In genomic region chr12:111504904-111505303, GRCm38 (mm10) we compare ENCODE assay signal across 8 mouse cellular contexts. TPM values are rescaled to one million over a fixed set of nuclear protein-coding genes. Genes with fewer than 3 reads are reported as not detected.
A peak's percentile ranks its signal among the peaks of the same experiment; 100 is the strongest.
DNase-seq lines count a peak whose midpoint lies in the region; ATAC-seq and TF ChIP-seq lines count a peak whose summit lies in the region.

No protein-coding gene starts in this region.

- H3K9me3 ChIP-seq in heart, embryonic 12.5 days (replicated peaks): peaks cover 5% of the 10 kb centered on the region; the same call in 1 of the 2 replicates
- H3K9me3 ChIP-seq in kidney, postnatal 0 days (replicated peaks; ENCODE audit: low read length): no peaks in the 10 kb centered on the region

- peak; percentile 65 for DNase-seq in A20 (ENCODE audit: low read depth, low spot score)
- DNase-seq in brain, adult 2 months (ENCODE audit: low read depth, low spot score): peak; percentile 96
- DNase-seq in kidney, postnatal 0 days (ENCODE audit: low spot score): peak; percentile 93
- peak; percentile 76 for DNase-seq in liver, adult 2 months (ENCODE audit: extremely low read depth, low read depth, low spot score)
- DNase-seq in spleen, postnatal 4 days (ENCODE audit: low spot score in 2 of 2): peak; percentile 87 to 94

- H3K36me3 ChIP-seq in heart, embryonic 12.5 days: no peaks in the 10 kb centered on the region
- no peaks in the 10 kb centered on the region for H3K36me3 ChIP-seq in kidney, postnatal 0 days (ENCODE audit: insufficient read depth, low read length)
- no peaks in the 10 kb centered on the region for H3K36me3 ChIP-seq in liver, adult 2 months (ENCODE audit: control insufficient read depth, insufficient read depth, low read length)
- H3K36me3 ChIP-seq in myocyte (ENCODE audit: control insufficient read depth, insufficient read depth): no peaks in the 10 kb centered on the region

- ATAC-seq in erythroblast, adult 5-6 weeks (replicated peaks; ENCODE audit: low FRiP score, poor library complexity, severe bottlenecking): peak; percentile 88
- peak; percentile 61; the same call in 1 of the 2 replicates for ATAC-seq in heart, embryonic 12.5 days (ENCODE audit: insufficient number of reproducible peaks, low FRiP score)
- peak; percentile 78 for ATAC-seq in kidney, postnatal 0 days (replicated peaks; ENCODE audit: low FRiP score, low read depth)

- peak overlapping the region; percentile 33 for H3K4me2 ChIP-seq in heart, embryonic 12.5 days
- H3K4me2 ChIP-seq in kidney, postnatal 0 days (ENCODE audit: low read length): peak overlapping the region; percentile 27
- peak overlapping the region; percentile 50 for H3K4me2 ChIP-seq in myocyte (ENCODE audit: low read depth)

- H3K4me3 ChIP-seq in heart, embryonic 12.5 days: no peak overlapping the region
- H3K4me3 ChIP-seq in kidney, postnatal 0 days (replicated peaks; ENCODE audit: low read depth, low read length): no peak overlapping the region
- no peak overlapping the region for H3K4me3 ChIP-seq in liver, adult 2 months (ENCODE audit: insufficient read depth, low read depth, low read length)
- no peak overlapping the region for H3K4me3 ChIP-seq in myocyte

- no peak for TF ChIP-seq POLR2A in liver, adult 2 months (IDR thresholded peaks at IDR 0.05; ENCODE audit: extremely low read depth, insufficient read depth, low read length)
- no peak for TF ChIP-seq POLR2A in myocyte (IDR thresholded peaks at IDR 0.05; ENCODE audit: insufficient read length, low read depth)

- no peak overlapping the region for H3ac ChIP-seq in myocyte (ENCODE audit: control insufficient read depth, insufficient read length)

- H3K79me2 ChIP-seq in liver, adult 2 months (ENCODE audit: control insufficient read depth, insufficient read depth, low read length): no peaks in the 10 kb centered on the region
- no peaks in the 10 kb centered on the region for H3K79me2 ChIP-seq in myocyte (ENCODE audit: control insufficient read depth, insufficient read depth)

- H3K27ac ChIP-seq in heart, embryonic 12.5 days (ENCODE audit: poor library complexity, severe bottlenecking): no peak overlapping the region
- H3K27ac ChIP-seq in kidney, postnatal 0 days: no peak overlapping the region
- H3K27ac ChIP-seq in liver, adult 2 months (replicated peaks; ENCODE audit: insufficient read depth, low read depth, low read length): no peak overlapping the region

- WGBS in heart, embryonic 12.5 days: 2% methylated on average over 12 of the region's 12 CpGs
- WGBS in kidney, postnatal 0 days: 3% methylated on average over 12 of the region's 12 CpGs
- 2% methylated on average over 12 of the region's 12 CpGs for WGBS in liver, adult 2 months

- no peak overlapping the region for H3K9ac ChIP-seq in heart, embryonic 12.5 days
- no peak overlapping the region for H3K9ac ChIP-seq in kidney, postnatal 0 days (ENCODE audit: low read depth, low read length)
- H3K9ac ChIP-seq in liver, adult 2 months (ENCODE audit: low read depth, low read length): no peak overlapping the region

- TF ChIP-seq CTCF in kidney, postnatal 0 days (IDR thresholded peaks at IDR 0.05; ENCODE audit: low read depth): peak; percentile 97
- TF ChIP-seq CTCF in liver, adult 2 months (IDR thresholded peaks at IDR 0.05; ENCODE audit: low read depth, low read length): peak; percentile 96

- peaks cover 23% of the 10 kb centered on the region for H3K27me3 ChIP-seq in heart, embryonic 12.5 days (replicated peaks)
- H3K27me3 ChIP-seq in kidney, postnatal 0 days (ENCODE audit: insufficient read depth, low read length): no peaks in the 10 kb centered on the region
- H3K27me3 ChIP-seq in liver, adult 2 months (ENCODE audit: control insufficient read depth, insufficient read depth, low read length): no peaks in the 10 kb centered on the region
- H3K27me3 ChIP-seq in myocyte (ENCODE audit: control insufficient read depth, insufficient read depth, insufficient read length): no peaks in the 10 kb centered on the region

- H3K4me1 ChIP-seq in heart, embryonic 12.5 days (replicated peaks): no peaks in the 10 kb centered on the region
- no peaks in the 10 kb centered on the region for H3K4me1 ChIP-seq in kidney, postnatal 0 days (replicated peaks; ENCODE audit: insufficient read depth, low read length)
- no peaks in the 10 kb centered on the region for H3K4me1 ChIP-seq in liver, adult 2 months (ENCODE audit: control insufficient read depth, insufficient read depth, low read length)

TF ChIP-seq in myocyte, 11 proteins besides CTCF, POLR2A, EP300 and RAD21:
- TF ChIP-seq E2F4 (IDR thresholded peaks at IDR 0.05; ENCODE audit: insufficient read depth) (no peak), MYOG (IDR thresholded peaks at IDR 0.05; ENCODE audit: control insufficient read depth in 1 of 3, insufficient read depth in 1 of 3, insufficient read length in 2 of 3, low read depth in 2 of 3) (peak; percentile 17 to 77 (median 48)), MYOD1 (IDR thresholded peaks at IDR 0.05; ENCODE audit: control insufficient read depth in 1 of 3, insufficient read length in 2 of 3, low read depth in 2 of 3) (peak in 2 of 3 experiments; percentile 50 to 59)

RNA-seq across cellular contexts. Expression of gene Gm266, which starts 19.3 kb away (rescaled TPM):
- not detected in 2 replicates for total RNA-seq in erythroblast, adult 5-6 weeks (2015; ENCODE audit: low replicate concordance)
- total RNA-seq in erythroblast, adult 5-6 weeks (2017; ENCODE audit: low replicate concordance): not detected in 2 replicates
- 2.1 and 2.4 TPM in 2 replicates for polyA plus RNA-seq in heart, embryonic 12.5 days (2016; fragmentation: Nextera tagmentation; extraction: Ambion mirVana)
- polyA plus RNA-seq in kidney, postnatal 0 days (2015; fragmentation: Nextera tagmentation; extraction: Ambion mirVana): 97.1 and 109 TPM in 2 replicates
- not detected in 2 replicates for total RNA-seq in liver, adult 2 months (2014; rRNA removed)
- polyA plus RNA-seq in liver, adult 2 months (2012; rRNA removed): not detected in 2 replicates
- 1.5 TPM for polyA plus RNA-seq in myocyte (2012; fragmentation: generic; extraction: Trizol)

RNA-seq across cellular contexts. Expression of gene Eif5, which starts 32.9 kb away (rescaled TPM):
- total RNA-seq in erythroblast, adult 5-6 weeks (2015; ENCODE audit: low replicate concordance): 1,226 and 1,283 TPM in 2 replicates
- 1,807 and 1,822 TPM in 2 replicates for total RNA-seq in erythroblast, adult 5-6 weeks (2017; ENCODE audit: low replicate concordance)
- polyA plus RNA-seq in heart, embryonic 12.5 days (2016; fragmentation: Nextera tagmentation; extraction: Ambion mirVana): 510 TPM in 2 replicates
- polyA plus RNA-seq in kidney, postnatal 0 days (2015; fragmentation: Nextera tagmentation; extraction: Ambion mirVana): 673 and 701 TPM in 2 replicates
- 94.2 and 121 TPM in 2 replicates for total RNA-seq in liver, adult 2 months (2014; rRNA removed)
- 93.7 and 96.3 TPM in 2 replicates for polyA plus RNA-seq in liver, adult 2 months (2012; rRNA removed)
- polyA plus RNA-seq in myocyte (2012; fragmentation: generic; extraction: Trizol): 57.6 TPM

Comparison
In these comparisons a context has a peak if more than half of its experiments do, and no peak if none do; other contexts are left out.
1. RNA of gene Gm266, which starts 19.3 kb away (polyA plus RNA-seq): 97.1 to 109 TPM in kidney, postnatal 0 days; 2.1 to 2.4 TPM in heart, embryonic 12.5 days, 1.5 TPM in myocyte (single experiment) and not detected in liver, adult 2 months; every median in the first group is over 10 times any median in the second.
2. Peak in every context shown above with its lines, with median percentiles within 50 percentile points of each other: DNase-seq, ATAC-seq and H3K4me2 ChIP-seq.